Mouse (Mus musculus) v-Abl transformed pro-B cells (cell line): ENCODE data around the gene Efhd1.

Experiments
- in situ Hi-C, 2 experiments: fragments of 400-800 bp; cut with MboI; formaldehyde crosslinking; loops; one replicate each; pipeline ENCODE4 v1.15.1; 2025; ENCODE audit not compliant: unreplicated experiment in 2 of 2

The Efhd1 gene

GRCm38 (mm10) chr1:87264134-87265006 is at the start of gene Efhd1:
TSS of gene Efhd1 (plus strand) at chr1:87264363.
- in situ Hi-C loops = no loop called here

GRCm38 (mm10) chr1:87214748-87215147 is 49.4 kb upstream of the Efhd1 start:
- in situ Hi-C loops = no loop called here

- in situ Hi-C loops = no loop called here
Observed at GRCm38 (mm10) chr1:87217938-87218337, 46.2 kb upstream of the Efhd1 start.

GRCm38 (mm10) chr1:87225739-87226138 is 38.4 kb upstream of the Efhd1 start:
- in situ Hi-C loops = loop anchor here (25.0 kb wide), 4 partner anchors 187 to 1138 kb away; partner anchors contain the start of gene Atg16l1 (in 1 of the 2)

- in situ Hi-C loops = loop anchor here (25.0 kb wide), 4 partner anchors 186 to 1139 kb away; partner anchors contain the start of gene Atg16l1 (in 1 of the 2)
Observed at GRCm38 (mm10) chr1:87226409-87227159, 37.6 kb upstream of the Efhd1 start.

GRCm38 (mm10) chr1:87227160-87227550 is 37.0 kb upstream of the Efhd1 start:
- in situ Hi-C loops = loop anchor here (25.0 kb wide), 4 partner anchors 185 to 1140 kb away; partner anchors contain the start of gene Atg16l1 (in 1 of the 2)

- in situ Hi-C loops = loop anchor here (25.0 kb wide), 4 partner anchors 182 to 1143 kb away; partner anchors contain the start of gene Atg16l1 (in 1 of the 2)
Observed at GRCm38 (mm10) chr1:87230606-87231005, 33.6 kb upstream of the Efhd1 start.

GRCm38 (mm10) chr1:87232197-87232596 is 32.0 kb upstream of the Efhd1 start:
- in situ Hi-C loops = loop anchor here (25.0 kb wide), 4 partner anchors 180 to 1145 kb away; partner anchors contain the start of gene Atg16l1 (in 1 of the 2)

GRCm38 (mm10) chr1:87239056-87239455 is 25.1 kb upstream of the Efhd1 start:
- in situ Hi-C loops = loop anchor here (25.0 kb wide), 4 partner anchors 173 to 1152 kb away; partner anchors contain the start of gene Atg16l1 (in 1 of the 2)

- in situ Hi-C loops = loop anchor here (10.0 to 25.0 kb wide), 5 partner anchors 169 to 1156 kb away; partner anchors contain the start of gene Atg16l1 (in 1 of the 2)
Observed at GRCm38 (mm10) chr1:87243021-87243420, 21.1 kb upstream of the Efhd1 start.

GRCm38 (mm10) chr1:87245430-87245829 is 18.7 kb upstream of the Efhd1 start:
- in situ Hi-C loops = loop anchor here (10.0 to 25.0 kb wide), 5 partner anchors 167 to 1158 kb away; partner anchors contain the start of gene Atg16l1 (in 1 of the 2)

GRCm38 (mm10) chr1:87245929-87246815 is 18.0 kb upstream of the Efhd1 start:
- in situ Hi-C loops = loop anchor here (10.0 to 25.0 kb wide), 5 partner anchors 166 to 1159 kb away; partner anchors contain the start of gene Atg16l1 (in 1 of the 2)

- in situ Hi-C loops = no loop called here
Observed at GRCm38 (mm10) chr1:87252040-87252609, 12.0 kb upstream of the Efhd1 start.

- in situ Hi-C loops = loop anchor here in 1 of 2 experiments (5.0 kb wide), 1 partner anchor 72 kb away; the partner anchor contains the start of gene Gigyf2
Observed at GRCm38 (mm10) chr1:87255173-87255572, 9.0 kb upstream of the Efhd1 start.

- in situ Hi-C loops = loop anchor here in 1 of 2 experiments (5.0 kb wide), 1 partner anchor 70 kb away; the partner anchor contains the start of gene Gigyf2
Observed at GRCm38 (mm10) chr1:87257691-87258090, 6.5 kb upstream of the Efhd1 start.

GRCm38 (mm10) chr1:87258484-87258883 is 5.7 kb upstream of the Efhd1 start:
- in situ Hi-C loops = loop anchor here in 1 of 2 experiments (5.0 kb wide), 1 partner anchor 69 kb away; the partner anchor contains the start of gene Gigyf2

GRCm38 (mm10) chr1:87259316-87259715 is 4.8 kb upstream of the Efhd1 start:
- in situ Hi-C loops = loop anchor here in 1 of 2 experiments (5.0 kb wide), 1 partner anchor 68 kb away; the partner anchor contains the start of gene Gigyf2

- in situ Hi-C loops = no loop called here
Observed at GRCm38 (mm10) chr1:87263257-87263656, 906 bp upstream of the Efhd1 start.

- in situ Hi-C loops = no loop called here
Observed at GRCm38 (mm10) chr1:87263796-87264133, 398 bp upstream of the Efhd1 start.
